Mouse (Mus musculus) erythroblast, embryonic 14.5 days (primary cell): ENCODE measurements around the gene Prss32. TPM values are rescaled to one million over a fixed set of nuclear protein-coding genes. Genes with fewer than 3 reads are reported as not detected.
A peak's percentile ranks its signal among the peaks of the same experiment; 100 is the strongest.

Experiments
- H3K27me3 ChIP-seq: 2 replicates; pipeline ENCODE4 v1.6.1; 2012; ENCODE audit warnings: inconsistent platforms; ENCODE audit not compliant: control insufficient read depth
- H3K36me3 ChIP-seq: 2 replicates; pipeline ENCODE4 v1.6.1; 2012; ENCODE audit warnings: mild to moderate bottlenecking, inconsistent platforms; ENCODE audit not compliant: control insufficient read depth
- H3K4me1 ChIP-seq: 2 replicates; pipeline ENCODE4 v1.6.1; 2012; ENCODE audit warnings: inconsistent platforms; ENCODE audit not compliant: control insufficient read depth
- H3K4me3 ChIP-seq: replicated peaks from 2 replicates; pipeline ENCODE3; 2012; ENCODE audit warnings: moderate library complexity, mild to moderate bottlenecking, inconsistent platforms
- H3K9me3 ChIP-seq: 2 replicates; pipeline ENCODE4 v1.6.1; 2012; ENCODE audit warnings: low read length, inconsistent platforms, mixed read lengths; ENCODE audit not compliant: control insufficient read depth
- GATA1 ChIP-seq: IDR thresholded peaks from 2 replicates; pipeline ENCODE4 v1.6.1; 2012; ENCODE audit warnings: low read length, inconsistent platforms, mixed read lengths
- TAL1 ChIP-seq: IDR thresholded peaks from 3 replicates; pipeline ENCODE4 v1.6.1; 2012; ENCODE audit warnings: low read length, inconsistent platforms, mixed read lengths
- polyA plus RNA-seq: library from polyadenylated mRNA; stranded (reverse); fragments of >175 nt; gene quantifications from 2 replicates; pipeline ENCODE4 v1.2.3, GENCODE M21; 2012

Gene Prss32
- 0.03 TPM in 1 of 2 replicates, not detected in the other for polyA plus RNA-seq

GRCm38 (mm10) chr17:23843812-23844273 lies at the start of gene Prss32, which contains the start of gene Prss41:
Gene Prss32, plus strand, starts transcription at chr17:23843855.
Gene Prss41, minus strand, starts transcription at chr17:23844172.
- TF ChIP-seq GATA1 (no peak), TAL1 (no peak)
- Histone ChIP-seq H3K4me3 (peak within 1 kb of the TSS; percentile 49), H3K9me3 (no peaks in the 10 kb centered on the region), H3K27me3 (no peaks in the 10 kb centered on the region), H3K36me3 (no peaks in the 10 kb centered on the region), H3K4me1 (peaks cover 11% of the 10 kb centered on the region)

GRCm38 (mm10) chr17:23795323-23795722 lies 48.3 kb upstream of the Prss32 start:
- Histone ChIP-seq H3K4me3 (no peak overlapping the region), H3K4me1 (peaks cover 6% of the 10 kb centered on the region), H3K9me3 (no peaks in the 10 kb centered on the region), H3K27me3 (peaks cover 8% of the 10 kb centered on the region), H3K36me3 (no peaks in the 10 kb centered on the region)
- TF ChIP-seq GATA1 (no peak), TAL1 (no peak)

GRCm38 (mm10) chr17:23797316-23797715 lies 46.3 kb upstream of the Prss32 start:
- Histone ChIP-seq H3K36me3 (no peaks in the 10 kb centered on the region), H3K4me1 (peaks cover 5% of the 10 kb centered on the region), H3K4me3 (no peak overlapping the region), H3K9me3 (no peaks in the 10 kb centered on the region), H3K27me3 (no peaks in the 10 kb centered on the region; the same call in 1 of the 2 replicates)
- no peak for TF ChIP-seq GATA1
- TF ChIP-seq TAL1: no peak

- Histone ChIP-seq H3K9me3 (no peaks in the 10 kb centered on the region), H3K27me3 (no peaks in the 10 kb centered on the region; the same call in 1 of the 2 replicates), H3K4me1 (peaks cover 28% of the 10 kb centered on the region), H3K36me3 (peaks cover 12% of the 10 kb centered on the region), H3K4me3 (no peak overlapping the region)
- TF ChIP-seq GATA1 (no peak), TAL1 (no peak)
Observed at GRCm38 (mm10) chr17:23801627-23802026, 42.0 kb upstream of the Prss32 start.

- H3K27me3 ChIP-seq: no peaks in the 10 kb centered on the region; the same call in 1 of the 2 replicates
- peaks cover 24% of the 10 kb centered on the region for H3K36me3 ChIP-seq
- TF ChIP-seq GATA1 (no peak), TAL1 (no peak)
- no peaks in the 10 kb centered on the region for H3K9me3 ChIP-seq
- peaks cover 35% of the 10 kb centered on the region for H3K4me1 ChIP-seq
- peak overlapping the region; percentile 79 for H3K4me3 ChIP-seq
Observed at GRCm38 (mm10) chr17:23802746-23803365, 40.8 kb upstream of the Prss32 start.

- Histone ChIP-seq H3K4me1 (peaks cover 35% of the 10 kb centered on the region), H3K9me3 (no peaks in the 10 kb centered on the region), H3K36me3 (peaks cover 31% of the 10 kb centered on the region), H3K27me3 (no peaks in the 10 kb centered on the region; the same call in 1 of the 2 replicates), H3K4me3 (peak overlapping the region; percentile 79)
- TF ChIP-seq TAL1 (no peak), GATA1 (no peak)
Observed at GRCm38 (mm10) chr17:23803366-23804041, 40.2 kb upstream of the Prss32 start.

GRCm38 (mm10) chr17:23804426-23805085 lies 39.1 kb upstream of the Prss32 start:
- no peaks in the 10 kb centered on the region for H3K9me3 ChIP-seq
- H3K36me3 ChIP-seq: peaks cover 41% of the 10 kb centered on the region
- no peaks in the 10 kb centered on the region; the same call in 1 of the 2 replicates for H3K27me3 ChIP-seq
- TF ChIP-seq TAL1: no peak
- TF ChIP-seq GATA1: no peak
- peaks cover 35% of the 10 kb centered on the region for H3K4me1 ChIP-seq
- peak overlapping the region; percentile 79 for H3K4me3 ChIP-seq

- Histone ChIP-seq H3K27me3 (no peaks in the 10 kb centered on the region), H3K4me1 (peaks cover 31% of the 10 kb centered on the region), H3K36me3 (peaks cover 64% of the 10 kb centered on the region), H3K4me3 (peak overlapping the region; percentile 22), H3K9me3 (no peaks in the 10 kb centered on the region)
- TF ChIP-seq TAL1 (no peak), GATA1 (no peak)
Observed at GRCm38 (mm10) chr17:23806867-23807266, 36.8 kb upstream of the Prss32 start.

- TF ChIP-seq GATA1 (no peak), TAL1 (no peak)
- Histone ChIP-seq H3K36me3 (peaks cover 75% of the 10 kb centered on the region), H3K27me3 (no peaks in the 10 kb centered on the region), H3K4me1 (peaks cover 26% of the 10 kb centered on the region), H3K9me3 (no peaks in the 10 kb centered on the region), H3K4me3 (no peak overlapping the region)
Observed at GRCm38 (mm10) chr17:23807918-23808317, 35.7 kb upstream of the Prss32 start.
